ENCODE assay signal across 8 mouse cellular contexts in the genomic region with DNA sequence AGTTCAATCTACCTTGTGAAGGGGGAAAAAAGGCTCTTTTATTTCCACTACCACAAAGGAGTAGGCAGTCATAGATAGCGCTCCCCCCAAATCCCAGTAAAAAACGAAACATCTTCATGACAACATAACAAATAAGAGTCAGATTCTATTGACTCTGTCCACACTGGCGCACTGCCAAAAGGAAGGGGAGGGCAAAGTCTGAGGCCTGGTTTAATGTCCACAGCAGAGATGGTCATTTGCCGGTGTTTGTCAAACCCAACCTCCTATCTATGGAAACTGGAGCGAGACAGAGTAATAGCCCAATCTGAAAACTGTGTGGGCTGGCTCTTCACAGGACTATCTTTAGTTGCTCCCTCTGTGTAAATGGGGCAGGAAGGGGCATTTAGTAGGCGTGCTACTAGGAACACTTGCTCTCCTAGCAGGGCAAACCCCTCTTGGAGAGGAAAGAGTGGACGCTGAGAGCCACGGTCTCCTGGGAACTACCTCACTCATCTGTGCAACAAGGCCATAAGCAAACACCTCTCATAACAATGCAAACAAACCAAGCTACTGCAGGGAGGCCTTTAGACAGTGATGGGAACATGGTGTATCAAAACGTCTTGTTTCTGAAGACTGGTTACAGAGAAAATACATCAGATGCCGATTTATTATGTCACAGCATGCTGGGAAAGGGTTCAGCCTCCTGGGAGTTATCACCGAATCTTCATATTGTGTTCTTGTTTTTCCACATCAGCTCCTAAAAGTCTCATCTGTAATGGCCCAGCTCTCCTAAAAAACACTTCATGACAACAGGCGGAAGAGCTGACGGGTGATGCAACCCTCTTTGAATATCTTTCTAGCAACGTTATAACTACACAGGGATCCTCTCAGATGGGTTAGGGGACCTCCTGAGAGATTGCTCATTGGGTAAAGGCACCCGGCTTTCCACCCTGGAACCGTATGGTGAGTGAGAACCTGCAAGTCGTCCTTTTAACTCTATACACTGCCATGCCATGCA. TPM values are rescaled to one million over a fixed set of nuclear protein-coding genes. Genes with fewer than 3 reads are reported as not detected.
DNase-seq lines count a peak whose midpoint lies in the region; ATAC-seq lines count a peak whose summit lies in the region.

No protein-coding gene starts in this region.

- no peak overlapping the region for H3K27ac ChIP-seq in embryonic facial prominence, embryonic 13.5 days
- H3K27ac ChIP-seq in hindbrain, embryonic 10.5 days = peak overlapping the region; percentile 91
- H3K27ac ChIP-seq in limb, embryonic 11.5 days (replicated peaks; ENCODE audit: low read depth, low read length) = no peak overlapping the region
- peak overlapping the region; percentile 82 for H3K27ac ChIP-seq in midbrain, embryonic 13.5 days

- whole genome bisulfite sequencing in embryonic facial prominence, embryonic 13.5 days = 51% methylated on average over 17 of the region's 17 CpGs
- WGBS in hindbrain, embryonic 10.5 days = 48% methylated on average over 17 of the region's 17 CpGs
- WGBS in limb, embryonic 11.5 days = 63% methylated on average over 17 of the region's 17 CpGs
- WGBS in midbrain, embryonic 13.5 days = 33% methylated on average over 17 of the region's 17 CpGs

- DNase-seq in right cerebral cortex, postnatal 4 days = peak; percentile 59
- no peak for DNase-seq in right cerebral cortex, adult 2 months (ENCODE audit: low spot score in 2 of 2)
- DNase-seq in hindbrain, embryonic 10.5 days (ENCODE audit: low spot score) = no peak
- DNase-seq in limb, embryonic 11.5 days (ENCODE audit: low spot score) = no peak
- DNase-seq in thymus, postnatal 25 days = no peak
- no peak for DNase-seq in layer of hippocampus, adult 18-20 months (ENCODE audit: low spot score in 2 of 2)

- H3K27me3 ChIP-seq in embryonic facial prominence, embryonic 13.5 days = no peaks in the 10 kb centered on the region
- peaks cover 9% of the 10 kb centered on the region; the same call in 1 of the 2 replicates for H3K27me3 ChIP-seq in hindbrain, embryonic 10.5 days (ENCODE audit: insufficient read depth, poor library complexity, severe bottlenecking)
- H3K27me3 ChIP-seq in limb, embryonic 11.5 days (ENCODE audit: control insufficient read depth, insufficient read depth, low read length) = peaks cover 2% of the 10 kb centered on the region; the same call in 1 of the 2 replicates
- peaks cover 8% of the 10 kb centered on the region; the same call in 1 of the 2 replicates for H3K27me3 ChIP-seq in midbrain, embryonic 13.5 days

- H3K9ac ChIP-seq in embryonic facial prominence, embryonic 13.5 days = peak overlapping the region; percentile 81
- peak overlapping the region; percentile 72; the same call in 1 of the 2 replicates for H3K9ac ChIP-seq in limb, embryonic 11.5 days (ENCODE audit: low read length)
- peak overlapping the region; percentile 90 for H3K9ac ChIP-seq in midbrain, embryonic 13.5 days (replicated peaks)

- H3K4me2 ChIP-seq in embryonic facial prominence, embryonic 13.5 days = peak overlapping the region; percentile 84
- peak overlapping the region; percentile 81 for H3K4me2 ChIP-seq in limb, embryonic 11.5 days (ENCODE audit: low read depth, severe bottlenecking)
- H3K4me2 ChIP-seq in midbrain, embryonic 13.5 days (replicated peaks) = peak overlapping the region; percentile 87

- no peaks in the 10 kb centered on the region for H3K9me3 ChIP-seq in embryonic facial prominence, embryonic 13.5 days
- no peaks in the 10 kb centered on the region for H3K9me3 ChIP-seq in hindbrain, embryonic 10.5 days
- no peaks in the 10 kb centered on the region for H3K9me3 ChIP-seq in limb, embryonic 11.5 days (ENCODE audit: control insufficient read depth, low read length)
- H3K9me3 ChIP-seq in midbrain, embryonic 13.5 days = no peaks in the 10 kb centered on the region

- peaks cover 56% of the 10 kb centered on the region for H3K4me1 ChIP-seq in embryonic facial prominence, embryonic 13.5 days
- peaks cover 70% of the 10 kb centered on the region for H3K4me1 ChIP-seq in hindbrain, embryonic 10.5 days (replicated peaks)
- H3K4me1 ChIP-seq in limb, embryonic 11.5 days (ENCODE audit: control insufficient read depth, insufficient read depth, low read length) = peaks cover 19% of the 10 kb centered on the region
- H3K4me1 ChIP-seq in midbrain, embryonic 13.5 days (replicated peaks) = peaks cover 67% of the 10 kb centered on the region

- ATAC-seq in embryonic facial prominence, embryonic 13.5 days (ENCODE audit: insufficient number of reproducible peaks, insufficient read depth, low FRiP score, low TSS enrichment, low read depth) = no peak
- ATAC-seq in limb, embryonic 11.5 days (ENCODE audit: insufficient number of reproducible peaks, low FRiP score, low TSS enrichment, low read depth) = no peak
- no peak for ATAC-seq in midbrain, embryonic 13.5 days

- no peaks in the 10 kb centered on the region for H3K36me3 ChIP-seq in embryonic facial prominence, embryonic 13.5 days
- no peaks in the 10 kb centered on the region for H3K36me3 ChIP-seq in hindbrain, embryonic 10.5 days
- H3K36me3 ChIP-seq in limb, embryonic 11.5 days (ENCODE audit: control insufficient read depth, insufficient read depth, low read length) = no peaks in the 10 kb centered on the region; the same call in 1 of the 2 replicates
- no peaks in the 10 kb centered on the region for H3K36me3 ChIP-seq in midbrain, embryonic 13.5 days

- peak overlapping the region; percentile 79 for H3K4me3 ChIP-seq in embryonic facial prominence, embryonic 13.5 days
- peak overlapping the region; percentile 95 for H3K4me3 ChIP-seq in hindbrain, embryonic 10.5 days
- peak overlapping the region; percentile 83 for H3K4me3 ChIP-seq in limb, embryonic 11.5 days (ENCODE audit: low read depth, low read length)
- H3K4me3 ChIP-seq in midbrain, embryonic 13.5 days (replicated peaks) = peak overlapping the region; percentile 87

RNA-seq across cellular contexts. Expression of gene Cry2, which starts 1.2 kb away (rescaled TPM):
- polyA plus RNA-seq in embryonic facial prominence, embryonic 13.5 days (2015; fragmentation: Nextera tagmentation; extraction: Ambion mirVana) = 22.9 and 28.2 TPM in 2 replicates
- polyA plus RNA-seq in hindbrain, embryonic 10.5 days (2016; fragmentation: Nextera tagmentation; extraction: Ambion mirVana) = 26.0 and 31.7 TPM in 2 replicates
- 18.0 and 18.1 TPM in 2 replicates for polyA plus RNA-seq in limb, embryonic 11.5 days (2014; fragmentation: Nextera tagmentation; extraction: Ambion mirVana)
- 35.8 and 36.2 TPM in 2 replicates for polyA plus RNA-seq in midbrain, embryonic 13.5 days (2015; fragmentation: Nextera tagmentation; extraction: Ambion mirVana)
- 100 to 1,000 TPM in 1 of 2 experiments, 10 to 100 TPM in 1; 99.0 to 111 TPM for total RNA-seq in layer of hippocampus, adult 18-20 months (2021)

RNA-seq across cellular contexts. Expression of gene Slc35c1, which starts 27.7 kb away (rescaled TPM):
- polyA plus RNA-seq in embryonic facial prominence, embryonic 13.5 days (2015; fragmentation: Nextera tagmentation; extraction: Ambion mirVana) = 10.0 and 10.6 TPM in 2 replicates
- polyA plus RNA-seq in hindbrain, embryonic 10.5 days (2016; fragmentation: Nextera tagmentation; extraction: Ambion mirVana) = 13.8 and 14.0 TPM in 2 replicates
- 8.2 and 9.8 TPM in 2 replicates for polyA plus RNA-seq in limb, embryonic 11.5 days (2014; fragmentation: Nextera tagmentation; extraction: Ambion mirVana)
- 8.9 and 10.6 TPM in 2 replicates for polyA plus RNA-seq in midbrain, embryonic 13.5 days (2015; fragmentation: Nextera tagmentation; extraction: Ambion mirVana)
- 10 to 100 TPM; 13.6 to 14.1 TPM for total RNA-seq in layer of hippocampus, adult 18-20 months (2021)

RNA-seq across cellular contexts. Expression of gene Mapk8ip1, which starts 31.5 kb away (rescaled TPM):
- polyA plus RNA-seq in embryonic facial prominence, embryonic 13.5 days (2015; fragmentation: Nextera tagmentation; extraction: Ambion mirVana) = 22.0 and 23.9 TPM in 2 replicates
- polyA plus RNA-seq in hindbrain, embryonic 10.5 days (2016; fragmentation: Nextera tagmentation; extraction: Ambion mirVana) = 55.0 and 75.5 TPM in 2 replicates
- polyA plus RNA-seq in limb, embryonic 11.5 days (2014; fragmentation: Nextera tagmentation; extraction: Ambion mirVana) = 15.1 and 19.9 TPM in 2 replicates
- 86.9 and 111 TPM in 2 replicates for polyA plus RNA-seq in midbrain, embryonic 13.5 days (2015; fragmentation: Nextera tagmentation; extraction: Ambion mirVana)
- 100 to 1,000 TPM; 350 to 365 TPM for total RNA-seq in layer of hippocampus, adult 18-20 months (2021)

RNA-seq across cellular contexts. Expression of gene 1700029I15Rik, which starts 50.3 kb away (rescaled TPM):
- polyA plus RNA-seq in embryonic facial prominence, embryonic 13.5 days (2015; fragmentation: Nextera tagmentation; extraction: Ambion mirVana) = 2.5 and 4.0 TPM in 2 replicates
- polyA plus RNA-seq in hindbrain, embryonic 10.5 days (2016; fragmentation: Nextera tagmentation; extraction: Ambion mirVana) = 3.3 and 4.3 TPM in 2 replicates
- polyA plus RNA-seq in limb, embryonic 11.5 days (2014; fragmentation: Nextera tagmentation; extraction: Ambion mirVana) = 1.2 and 1.9 TPM in 2 replicates
- polyA plus RNA-seq in midbrain, embryonic 13.5 days (2015; fragmentation: Nextera tagmentation; extraction: Ambion mirVana) = 8.0 and 8.9 TPM in 2 replicates
- total RNA-seq in layer of hippocampus, adult 18-20 months (2021) = 1 to 10 TPM; 3.7 to 6.2 TPM

RNA-seq across cellular contexts. Expression of gene Large2, which starts 57.9 kb away (rescaled TPM):
- 15.2 and 16.9 TPM in 2 replicates for polyA plus RNA-seq in embryonic facial prominence, embryonic 13.5 days (2015; fragmentation: Nextera tagmentation; extraction: Ambion mirVana)
- polyA plus RNA-seq in hindbrain, embryonic 10.5 days (2016; fragmentation: Nextera tagmentation; extraction: Ambion mirVana) = 7.8 and 12.5 TPM in 2 replicates
- 11.8 and 13.2 TPM in 2 replicates for polyA plus RNA-seq in limb, embryonic 11.5 days (2014; fragmentation: Nextera tagmentation; extraction: Ambion mirVana)
- 1.5 and 2.5 TPM in 2 replicates for polyA plus RNA-seq in midbrain, embryonic 13.5 days (2015; fragmentation: Nextera tagmentation; extraction: Ambion mirVana)
- under 1 TPM; 0.20 to 0.86 TPM for total RNA-seq in layer of hippocampus, adult 18-20 months (2021)

Comparison
In these comparisons a context has a peak if more than half of its experiments do, and no peak if none do; other contexts are left out.
1. H3K27ac ChIP-seq: peak in hindbrain, embryonic 10.5 days (single experiment) and midbrain, embryonic 13.5 days (single experiment); none in embryonic facial prominence, embryonic 13.5 days (single experiment) and limb, embryonic 11.5 days (single experiment).
2. Peak in every context shown above with its lines, with median percentiles within 50 percentile points of each other: H3K4me2 ChIP-seq, H3K4me3 ChIP-seq and H3K9ac ChIP-seq.